Mouse (Mus musculus): ENCODE data around the gene P4hb.

- no peak for TF ChIP-seq GATA1 (IDR thresholded peaks at IDR 0.05; ENCODE audit: borderline replicate concordance, low read length)
- no peak for TF ChIP-seq FLI1 (IDR thresholded peaks at IDR 0.05; ENCODE audit: low read length)
Observed at GRCm38 (mm10) chr11:120603545-120603944, 30.5 kb upstream of the P4hb start.

All from megakaryocyte, embryonic 14.5 days (primary cell).